Mouse (Mus musculus): ENCODE data around the gene Sulf2. TPM values are rescaled to one million over a fixed set of nuclear protein-coding genes. Genes with fewer than 3 reads are reported as not detected.
"Not testable (repeated sequence)": the region's sequence is repeated elsewhere in the genome, so short reads cannot be mapped to it uniquely, and the experiment has no call there.

Gene Sulf2
- total RNA-seq (2017) = 3.0 and 4.1 TPM in 2 replicates

DNA sequence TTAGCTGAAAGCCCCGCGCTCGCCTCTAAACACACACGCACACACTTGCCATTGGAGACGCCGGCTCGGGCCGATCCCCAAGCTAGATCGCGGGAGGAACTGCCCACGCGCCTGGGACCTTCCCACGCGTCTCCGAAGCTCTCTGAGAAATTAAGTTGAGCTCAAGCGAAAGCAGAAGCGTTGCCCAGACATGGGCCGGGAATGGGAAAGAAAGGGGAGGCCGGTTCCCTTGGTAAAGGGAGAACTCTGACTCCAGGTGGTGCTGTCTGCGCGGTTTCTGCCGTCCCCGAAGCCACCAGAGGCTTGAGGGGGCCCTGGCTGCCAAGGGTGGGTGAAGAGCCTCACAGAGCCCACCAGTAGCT is at the start of gene Sulf2:
Sulf2 (minus strand) TSS at position 210 of the 362 bp plus-strand sequence.
- ATAC-seq (replicated peaks in 1 of 2; ENCODE audit: insufficient read depth in 1 of 2, low FRiP score in 2 of 2, low TSS enrichment in 1 of 2, low read depth in 1 of 2, poor library complexity in 2 of 2, severe bottlenecking in 2 of 2) = peak; percentile 66 to 77

DNA sequence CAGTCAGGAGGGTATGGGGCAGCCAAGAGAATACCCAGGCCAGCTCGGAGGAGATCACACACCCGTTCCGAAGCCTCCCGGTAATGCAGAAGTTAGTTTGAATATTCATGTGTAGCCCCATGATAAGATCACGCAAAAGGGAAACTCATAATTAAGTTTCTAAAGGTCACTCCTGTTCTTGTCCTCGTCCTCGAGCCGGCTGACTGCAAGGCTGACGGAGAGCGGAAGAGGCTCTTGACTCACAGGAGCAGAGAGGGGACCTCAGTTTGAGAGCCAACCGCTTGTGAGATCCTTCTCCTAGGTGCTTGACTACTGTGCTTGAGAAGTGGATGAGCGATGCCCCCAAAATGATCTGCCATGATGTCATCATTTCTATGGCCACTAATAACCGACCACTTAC is 48.7 kb upstream of the Sulf2 start:
- ATAC-seq (replicated peaks in 1 of 2; ENCODE audit: insufficient read depth in 1 of 2, low FRiP score in 2 of 2, low TSS enrichment in 1 of 2, low read depth in 1 of 2, poor library complexity in 2 of 2, severe bottlenecking in 2 of 2) = no peak

DNA sequence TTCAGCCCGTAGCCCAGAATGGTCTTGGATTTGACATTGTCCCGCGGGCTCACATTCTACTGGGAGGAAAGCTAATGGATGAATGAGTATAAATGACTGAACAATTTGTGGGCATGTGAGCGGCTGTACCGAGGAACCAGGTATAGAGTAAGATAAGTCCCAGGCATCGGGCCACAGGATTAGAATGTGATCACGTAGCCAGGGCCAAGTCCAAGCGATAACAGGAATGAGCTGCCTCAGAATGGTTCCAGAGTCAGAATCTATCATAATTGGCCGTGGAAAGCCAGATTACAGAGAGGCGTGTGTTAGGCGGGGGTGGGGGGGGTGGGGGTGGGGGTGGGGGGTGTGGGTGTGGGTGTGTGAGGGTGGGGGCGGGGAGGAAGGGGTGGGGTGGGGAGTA is 48.2 kb upstream of the Sulf2 start:
- ATAC-seq (replicated peaks in 1 of 2; ENCODE audit: insufficient read depth in 1 of 2, low FRiP score in 2 of 2, low TSS enrichment in 1 of 2, low read depth in 1 of 2, poor library complexity in 2 of 2, severe bottlenecking in 2 of 2) = no peak

- ATAC-seq (replicated peaks in 1 of 2; ENCODE audit: insufficient read depth in 1 of 2, low FRiP score in 2 of 2, low TSS enrichment in 1 of 2, low read depth in 1 of 2, poor library complexity in 2 of 2, severe bottlenecking in 2 of 2) = no peak
Measured at GRCm38 (mm10) chr2:166197964-166198363, 42.5 kb upstream of the Sulf2 start.

GRCm38 (mm10) chr2:166197064-166197463 is 41.6 kb upstream of the Sulf2 start:
- ATAC-seq (replicated peaks in 1 of 2; ENCODE audit: insufficient read depth in 1 of 2, low FRiP score in 2 of 2, low TSS enrichment in 1 of 2, low read depth in 1 of 2, poor library complexity in 2 of 2, severe bottlenecking in 2 of 2) = no peak

DNA sequence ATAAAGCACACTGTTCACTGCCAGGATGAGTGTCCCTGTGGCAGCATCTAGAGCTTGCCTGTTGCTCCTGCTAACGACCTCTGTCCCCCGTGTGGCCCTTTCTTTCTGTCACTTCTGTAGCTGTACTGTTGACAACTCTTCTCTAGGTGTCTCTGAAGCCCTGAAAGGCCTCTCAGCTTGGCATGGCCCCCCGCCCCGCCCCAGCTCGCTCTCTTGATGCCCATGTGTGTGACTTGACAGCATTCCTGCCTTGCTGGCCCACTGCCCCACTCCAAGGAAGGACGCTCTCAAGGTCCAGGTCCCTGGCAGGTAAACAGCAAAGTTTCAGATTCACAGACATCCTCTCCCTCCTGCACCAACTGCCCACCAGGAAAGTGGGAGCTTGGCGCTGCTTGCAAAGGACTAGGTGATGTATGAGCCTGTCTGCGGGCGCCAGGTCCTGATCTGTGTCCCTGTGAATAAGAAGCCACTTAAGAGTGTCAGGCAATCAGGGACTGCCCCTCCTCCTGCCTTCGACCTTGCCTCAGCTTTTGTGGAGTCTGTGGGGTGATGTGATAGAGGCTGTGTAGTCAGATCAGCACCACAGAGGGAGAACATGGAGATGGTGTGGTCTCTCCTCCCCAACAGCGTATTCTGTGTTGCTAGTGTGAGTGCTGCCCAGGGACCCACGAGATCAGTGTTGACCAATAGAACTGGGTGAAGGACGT is 40.8 kb upstream of the Sulf2 start:
- ATAC-seq (replicated peaks in 1 of 2; ENCODE audit: insufficient read depth in 1 of 2, low FRiP score in 2 of 2, low TSS enrichment in 1 of 2, low read depth in 1 of 2, poor library complexity in 2 of 2, severe bottlenecking in 2 of 2) = no peak

- no peak for ATAC-seq (replicated peaks in 1 of 2; ENCODE audit: insufficient read depth in 1 of 2, low FRiP score in 2 of 2, low TSS enrichment in 1 of 2, low read depth in 1 of 2, poor library complexity in 2 of 2, severe bottlenecking in 2 of 2)
Measured at GRCm38 (mm10) chr2:166195041-166195440, 39.6 kb upstream of the Sulf2 start.

- ATAC-seq (replicated peaks in 1 of 2; ENCODE audit: insufficient read depth in 1 of 2, low FRiP score in 2 of 2, low TSS enrichment in 1 of 2, low read depth in 1 of 2, poor library complexity in 2 of 2, severe bottlenecking in 2 of 2) = no peak
Measured at GRCm38 (mm10) chr2:166194112-166194758, 38.8 kb upstream of the Sulf2 start.

DNA sequence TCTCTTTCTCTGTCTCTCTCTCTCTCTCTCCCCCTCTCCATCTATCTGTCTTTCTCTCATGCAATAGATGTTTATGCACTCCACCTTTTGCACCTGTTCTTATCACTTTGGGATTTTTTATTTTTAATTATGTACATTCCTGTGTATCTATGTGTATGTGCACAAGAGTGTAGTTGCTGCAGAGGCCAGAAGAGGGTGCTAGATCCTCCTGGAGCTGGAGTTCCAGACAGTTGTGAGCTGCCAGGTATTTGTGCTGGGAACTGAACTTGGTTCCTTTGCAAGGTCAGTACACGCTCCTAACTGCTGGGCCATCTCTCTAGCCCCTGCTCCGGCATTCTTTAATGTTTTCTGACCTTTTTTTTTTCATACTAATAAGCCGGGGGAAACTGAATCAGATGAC is 38.0 kb upstream of the Sulf2 start:
- no peak for ATAC-seq (replicated peaks in 1 of 2; ENCODE audit: insufficient read depth in 1 of 2, low FRiP score in 2 of 2, low TSS enrichment in 1 of 2, low read depth in 1 of 2, poor library complexity in 2 of 2, severe bottlenecking in 2 of 2)

DNA sequence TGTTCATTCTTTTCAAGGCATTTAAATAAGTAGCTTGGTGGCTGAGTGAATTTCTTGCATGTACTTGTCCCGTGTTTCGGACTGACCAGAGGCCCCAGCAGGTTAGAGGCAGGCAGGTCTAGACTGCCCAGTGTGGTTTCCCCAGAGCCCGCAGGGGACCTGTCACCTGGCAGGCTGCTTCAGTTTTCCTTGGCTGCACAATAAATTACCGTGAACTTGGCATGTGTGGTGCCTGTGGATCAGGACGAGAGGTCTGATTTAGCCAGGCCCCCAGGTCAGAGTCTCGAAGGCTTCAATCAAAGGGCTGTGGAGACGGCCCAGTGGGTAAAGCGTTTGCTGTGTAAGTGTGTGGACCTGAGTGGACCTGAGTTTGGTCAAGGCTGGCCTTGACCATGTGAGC is 35.4 kb upstream of the Sulf2 start:
- ATAC-seq (replicated peaks in 1 of 2; ENCODE audit: insufficient read depth in 1 of 2, low FRiP score in 2 of 2, low TSS enrichment in 1 of 2, low read depth in 1 of 2, poor library complexity in 2 of 2, severe bottlenecking in 2 of 2) = no peak

- no peak for ATAC-seq (replicated peaks in 1 of 2; ENCODE audit: insufficient read depth in 1 of 2, low FRiP score in 2 of 2, low TSS enrichment in 1 of 2, low read depth in 1 of 2, poor library complexity in 2 of 2, severe bottlenecking in 2 of 2)
Measured at GRCm38 (mm10) chr2:166189191-166189590, 33.7 kb upstream of the Sulf2 start.

DNA sequence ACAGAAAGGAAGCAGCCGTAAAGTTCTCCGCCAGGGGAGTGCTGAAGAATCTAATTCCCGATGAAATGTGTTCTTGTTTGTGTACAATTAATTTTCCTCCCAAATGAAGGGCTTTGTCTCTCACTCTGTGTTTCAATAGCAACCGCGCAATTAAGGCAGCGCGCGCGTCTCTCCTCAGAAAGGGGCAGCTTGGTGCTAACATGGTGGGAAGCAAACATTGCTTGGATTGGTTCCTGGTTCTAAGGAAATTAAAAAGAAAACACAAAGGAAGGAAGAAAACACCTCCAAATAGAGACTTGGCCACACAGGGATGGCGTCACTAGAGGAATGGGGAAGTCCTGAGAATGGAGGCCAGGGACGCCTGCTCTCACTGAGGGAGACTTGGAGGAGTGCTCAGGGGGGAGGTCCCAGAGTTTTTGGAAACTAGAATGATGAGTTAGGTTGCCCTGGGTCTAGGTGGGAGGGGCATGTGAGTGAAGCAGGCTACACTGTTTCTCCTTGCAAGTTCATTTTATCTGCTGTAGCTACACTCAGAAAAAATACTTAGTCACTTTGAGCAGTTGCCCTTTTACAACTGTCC is 32.5 kb upstream of the Sulf2 start:
- ATAC-seq (replicated peaks in 1 of 2; ENCODE audit: insufficient read depth in 1 of 2, low FRiP score in 2 of 2, low TSS enrichment in 1 of 2, low read depth in 1 of 2, poor library complexity in 2 of 2, severe bottlenecking in 2 of 2) = peak; percentile 52 to 84

GRCm38 (mm10) chr2:166187319-166187718 is 31.9 kb upstream of the Sulf2 start:
- not testable (repeated sequence) for ATAC-seq (replicated peaks in 1 of 2; ENCODE audit: insufficient read depth in 1 of 2, low FRiP score in 2 of 2, low TSS enrichment in 1 of 2, low read depth in 1 of 2, poor library complexity in 2 of 2, severe bottlenecking in 2 of 2)

- no peak for ATAC-seq (replicated peaks in 1 of 2; ENCODE audit: insufficient read depth in 1 of 2, low FRiP score in 2 of 2, low TSS enrichment in 1 of 2, low read depth in 1 of 2, poor library complexity in 2 of 2, severe bottlenecking in 2 of 2)
Measured at GRCm38 (mm10) chr2:166186244-166186948, 30.9 kb upstream of the Sulf2 start.

GRCm38 (mm10) chr2:166185768-166186167 is 30.3 kb upstream of the Sulf2 start:
- ATAC-seq (replicated peaks in 1 of 2; ENCODE audit: insufficient read depth in 1 of 2, low FRiP score in 2 of 2, low TSS enrichment in 1 of 2, low read depth in 1 of 2, poor library complexity in 2 of 2, severe bottlenecking in 2 of 2) = no peak

GRCm38 (mm10) chr2:166184417-166184816 is 29.0 kb upstream of the Sulf2 start:
- ATAC-seq (replicated peaks in 1 of 2; ENCODE audit: insufficient read depth in 1 of 2, low FRiP score in 2 of 2, low TSS enrichment in 1 of 2, low read depth in 1 of 2, poor library complexity in 2 of 2, severe bottlenecking in 2 of 2) = no peak

DNA sequence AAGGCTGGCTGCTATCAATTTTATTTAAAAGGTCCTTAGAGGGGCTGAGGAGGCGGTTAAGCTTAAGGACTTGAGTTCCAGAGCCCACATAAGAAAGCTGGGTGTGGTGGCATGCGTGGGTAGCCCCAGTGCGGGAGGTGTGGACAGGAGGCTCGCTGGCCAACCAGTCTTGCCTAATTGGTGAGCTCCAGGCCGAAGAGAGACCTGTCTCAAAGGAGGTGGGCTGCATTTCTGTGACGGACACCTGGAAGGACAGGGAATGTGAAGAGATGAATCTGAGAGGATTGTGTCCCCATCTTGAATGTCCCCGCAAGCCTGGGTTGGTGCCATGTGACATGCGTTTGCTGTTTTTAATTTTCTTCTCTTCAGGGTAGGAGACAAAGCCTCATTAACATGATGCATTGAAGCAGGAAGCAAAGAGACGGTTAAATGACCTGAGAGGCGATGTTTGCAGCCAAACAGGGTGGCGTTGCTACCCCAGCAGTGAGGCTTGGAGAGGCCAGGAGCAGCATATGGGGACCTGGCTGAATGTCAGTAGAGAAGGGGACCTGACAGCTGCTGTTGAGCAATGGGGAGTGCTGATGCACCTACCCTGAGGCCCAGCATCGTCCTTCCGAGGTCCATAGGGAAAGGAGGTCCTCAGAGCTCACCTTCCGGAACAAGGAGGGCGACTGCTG is 26.7 kb upstream of the Sulf2 start:
- ATAC-seq (replicated peaks in 1 of 2; ENCODE audit: insufficient read depth in 1 of 2, low FRiP score in 2 of 2, low TSS enrichment in 1 of 2, low read depth in 1 of 2, poor library complexity in 2 of 2, severe bottlenecking in 2 of 2) = no peak

All from hematopoietic stem cell, adult 5-6 weeks (primary cell).